Mouse (Mus musculus): ENCODE results near the gene Phkb. TPM values are rescaled to one million over a fixed set of nuclear protein-coding genes. Genes with fewer than 3 reads are reported as not detected.

Phkb gene
- polyA plus RNA-seq, 1 experiment from 2014 or later: 19.4 TPM

DNA sequence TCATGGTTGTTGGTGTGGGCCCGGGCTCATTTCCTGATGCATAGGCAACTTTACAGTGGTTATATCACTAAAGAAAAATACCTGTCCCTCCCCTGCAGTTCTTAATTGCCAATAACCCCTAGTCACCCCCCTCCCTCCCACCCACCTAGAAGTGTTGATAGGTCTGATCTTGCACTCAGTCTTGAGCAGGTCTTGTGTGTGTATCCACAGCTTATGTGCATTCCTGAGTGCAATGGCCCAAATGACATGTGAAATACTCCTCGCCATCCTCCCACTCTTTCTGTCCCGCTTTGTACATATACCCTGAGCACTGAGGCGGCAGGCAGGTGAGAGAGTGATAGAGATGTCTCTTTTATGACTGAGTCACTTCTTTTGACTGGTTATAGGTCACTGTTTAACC lies 119.1 kb downstream of the Phkb start:
- no peaks in the 10 kb centered on the region for H3K4me1 ChIP-seq
- no peak overlapping the region for H3K9ac ChIP-seq
- no peak overlapping the region for H3K4me3 ChIP-seq
- no peak for ATAC-seq
- no peak overlapping the region for H3K27ac ChIP-seq
- 81% methylated on average over 4 of the region's 4 CpGs for WGBS (ENCODE audit: insufficient replicate concordance)
- no peaks in the 10 kb centered on the region for H3K9me3 ChIP-seq (replicated peaks)
- H3K4me2 ChIP-seq: no peak overlapping the region
- 0 out of 2 replicates have a peak, but pooled peaks cover 11% of the 10 kb centered on the region for H3K36me3 ChIP-seq
- H3K27me3 ChIP-seq (replicated peaks): no peaks in the 10 kb centered on the region

- Histone ChIP-seq H3K27ac (no peak overlapping the region), H3K4me3 (no peak overlapping the region), H3K4me2 (no peak overlapping the region), H3K9me3 (replicated peaks) (no peaks in the 10 kb centered on the region), H3K36me3 (peaks cover 9% of the 10 kb centered on the region; the same call in 1 of the 2 replicates), H3K9ac (no peak overlapping the region), H3K4me1 (no peaks in the 10 kb centered on the region), H3K27me3 (replicated peaks) (no peaks in the 10 kb centered on the region)
- WGBS (ENCODE audit: insufficient replicate concordance): 85% methylated on average over 4 of the region's 4 CpGs
- no peak for ATAC-seq
Observed at GRCm38 (mm10) chr8:85977588-85978077, 136.9 kb downstream of the Phkb start.

GRCm38 (mm10) chr8:85992911-85993310 lies 152.2 kb downstream of the Phkb start:
- no peak for ATAC-seq
- H3K4me2 ChIP-seq: no peak overlapping the region
- no peak overlapping the region for H3K27ac ChIP-seq
- H3K4me1 ChIP-seq: 0 out of 2 replicates have a peak, but pooled peaks cover 3% of the 10 kb centered on the region
- H3K9ac ChIP-seq: no peak overlapping the region
- no peaks in the 10 kb centered on the region for H3K36me3 ChIP-seq
- H3K4me3 ChIP-seq: no peak overlapping the region
- H3K9me3 ChIP-seq (replicated peaks): no peaks in the 10 kb centered on the region
- WGBS (ENCODE audit: insufficient replicate concordance): 47% methylated on average over 1 of the region's 1 CpGs
- H3K27me3 ChIP-seq (replicated peaks): no peaks in the 10 kb centered on the region

DNA sequence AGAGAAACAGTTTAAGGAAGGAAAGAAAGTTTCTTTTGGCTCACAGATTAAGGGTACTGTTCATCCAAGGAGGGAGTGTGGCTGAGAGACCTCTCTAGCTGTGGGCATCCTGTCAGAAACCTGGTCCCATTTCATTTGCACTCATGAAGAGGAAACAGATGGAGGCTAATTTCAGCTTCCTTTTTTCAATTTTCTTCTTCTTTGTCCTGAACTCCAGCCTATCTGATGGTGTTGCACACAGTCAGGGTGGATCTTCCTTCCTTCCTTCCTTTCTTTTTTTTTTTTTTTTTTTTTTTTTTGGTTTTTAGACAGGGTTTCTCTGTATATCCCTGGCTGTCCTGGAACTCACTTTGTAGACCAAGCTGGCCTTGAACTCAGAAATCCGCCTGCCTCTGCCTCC lies 152.9 kb downstream of the Phkb start:
- WGBS (ENCODE audit: insufficient replicate concordance): 65% methylated on average over 1 of the region's 1 CpGs
- Histone ChIP-seq H3K4me2 (no peak overlapping the region), H3K9me3 (replicated peaks) (no peaks in the 10 kb centered on the region), H3K9ac (no peak overlapping the region), H3K36me3 (no peaks in the 10 kb centered on the region), H3K27me3 (replicated peaks) (no peaks in the 10 kb centered on the region), H3K4me1 (0 out of 2 replicates have a peak, but pooled peaks cover 3% of the 10 kb centered on the region), H3K27ac (no peak overlapping the region), H3K4me3 (no peak overlapping the region)
- no peak for ATAC-seq

DNA sequence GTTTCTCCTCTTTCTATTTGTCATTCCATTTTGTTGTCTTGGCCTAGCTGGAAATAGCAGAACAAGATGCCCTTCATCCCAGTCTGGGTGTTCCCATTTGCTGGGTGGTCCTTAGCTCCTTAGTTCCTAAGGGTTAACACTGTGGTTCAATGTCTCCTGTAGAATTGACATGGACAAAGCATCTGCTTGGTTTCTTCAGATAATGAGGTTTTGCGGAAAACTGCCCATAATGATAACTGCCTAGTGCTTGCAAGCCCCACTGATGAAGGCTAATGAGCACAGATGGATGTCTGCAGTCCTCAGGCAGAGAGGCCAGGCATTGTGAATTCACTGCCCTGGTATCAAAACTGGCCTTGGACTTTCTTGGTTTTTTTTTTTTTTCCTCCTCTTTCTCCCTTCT lies 155.2 kb downstream of the Phkb start:
- ATAC-seq: no peak
- H3K4me2 ChIP-seq: no peak overlapping the region
- 65% methylated on average over 1 of the region's 1 CpGs for WGBS (ENCODE audit: insufficient replicate concordance)
- H3K36me3 ChIP-seq: no peaks in the 10 kb centered on the region
- no peak overlapping the region for H3K27ac ChIP-seq
- no peak overlapping the region for H3K4me3 ChIP-seq
- 0 out of 2 replicates have a peak, but pooled peaks cover 3% of the 10 kb centered on the region for H3K4me1 ChIP-seq
- no peaks in the 10 kb centered on the region for H3K27me3 ChIP-seq (replicated peaks)
- H3K9ac ChIP-seq: no peak overlapping the region
- no peaks in the 10 kb centered on the region for H3K9me3 ChIP-seq (replicated peaks)

- Histone ChIP-seq H3K4me3 (no peak overlapping the region), H3K9me3 (replicated peaks) (no peaks in the 10 kb centered on the region), H3K36me3 (no peaks in the 10 kb centered on the region), H3K27ac (no peak overlapping the region), H3K27me3 (replicated peaks) (no peaks in the 10 kb centered on the region), H3K9ac (no peak overlapping the region), H3K4me2 (no peak overlapping the region), H3K4me1 (no peaks in the 10 kb centered on the region)
- ATAC-seq: no peak
Observed at GRCm38 (mm10) chr8:86006485-86006884, 165.7 kb downstream of the Phkb start.

GRCm38 (mm10) chr8:86016806-86017205 lies 176.0 kb downstream of the Phkb start:
- Histone ChIP-seq H3K4me3 (no peak overlapping the region), H3K4me2 (no peak overlapping the region), H3K36me3 (peaks cover 4% of the 10 kb centered on the region), H3K9ac (no peak overlapping the region), H3K4me1 (no peaks in the 10 kb centered on the region), H3K9me3 (replicated peaks) (no peaks in the 10 kb centered on the region), H3K27ac (no peak overlapping the region), H3K27me3 (replicated peaks) (no peaks in the 10 kb centered on the region)
- WGBS (ENCODE audit: insufficient replicate concordance): 86% methylated on average over 2 of the region's 2 CpGs
- no peak for ATAC-seq

DNA sequence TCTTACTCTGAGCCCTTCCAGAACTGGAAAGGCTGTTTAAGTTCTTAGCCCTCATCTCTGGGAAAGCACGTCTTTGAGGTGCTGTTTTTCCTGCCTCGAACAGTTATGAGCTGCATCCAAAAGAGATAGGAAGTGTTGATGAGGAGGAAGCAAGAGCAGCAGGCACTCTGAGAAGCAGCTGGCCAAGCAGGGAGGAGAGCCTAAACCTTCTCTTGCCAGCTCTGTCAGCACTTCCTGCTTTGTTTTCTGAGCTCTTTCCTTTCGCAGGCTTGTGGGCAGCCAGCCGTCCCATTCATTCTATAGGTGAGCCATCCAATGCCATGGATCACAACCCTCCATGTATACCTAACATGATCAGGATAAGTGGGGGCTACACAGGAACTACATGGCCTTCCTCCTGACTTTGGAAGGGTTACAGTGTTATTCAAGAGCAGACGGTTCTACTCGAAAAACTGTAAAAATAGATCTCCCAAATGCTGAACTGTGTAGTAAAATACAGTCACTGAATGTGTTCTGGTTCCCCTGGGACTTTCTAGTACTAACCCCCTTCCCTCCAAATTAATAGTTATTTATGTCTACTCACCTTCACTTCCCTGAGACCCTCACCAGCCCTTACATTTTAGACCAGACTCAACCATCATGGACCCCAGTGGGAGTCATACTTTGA lies 188.0 kb downstream of the Phkb start:
- Histone ChIP-seq H3K27me3 (replicated peaks) (no peaks in the 10 kb centered on the region), H3K9me3 (replicated peaks) (no peaks in the 10 kb centered on the region), H3K27ac (no peak overlapping the region), H3K9ac (no peak overlapping the region), H3K4me1 (no peaks in the 10 kb centered on the region), H3K4me2 (no peak overlapping the region), H3K4me3 (no peak overlapping the region), H3K36me3 (peaks cover 12% of the 10 kb centered on the region)
- ATAC-seq: no peak
- WGBS (ENCODE audit: insufficient replicate concordance): 56% methylated on average over 6 of the region's 6 CpGs

DNA sequence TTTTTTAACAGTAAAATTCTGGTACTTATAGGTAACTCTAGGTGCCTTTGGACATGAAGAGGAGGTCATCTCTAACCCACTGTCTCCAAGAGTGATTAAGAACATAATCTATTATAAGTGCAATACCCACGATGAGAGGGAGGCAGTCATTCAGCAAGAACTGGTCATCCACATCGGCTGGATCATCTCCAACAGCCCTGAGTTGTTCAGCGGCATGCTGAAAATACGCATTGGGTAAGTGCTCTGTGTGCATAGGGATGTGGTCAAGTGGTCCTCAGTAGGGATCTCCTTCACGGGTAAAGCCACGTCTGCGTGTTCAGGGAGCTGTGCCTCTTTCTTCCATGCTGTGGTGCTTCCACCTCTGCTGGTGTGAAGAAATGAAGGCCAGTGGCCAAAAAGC lies 188.7 kb downstream of the Phkb start:
- Histone ChIP-seq H3K4me3 (no peak overlapping the region), H3K36me3 (peaks cover 12% of the 10 kb centered on the region), H3K9ac (no peak overlapping the region), H3K9me3 (replicated peaks) (no peaks in the 10 kb centered on the region), H3K4me1 (no peaks in the 10 kb centered on the region), H3K4me2 (no peak overlapping the region), H3K27ac (no peak overlapping the region), H3K27me3 (replicated peaks) (no peaks in the 10 kb centered on the region)
- ATAC-seq: no peak
- WGBS (ENCODE audit: insufficient replicate concordance): 86% methylated on average over 7 of the region's 7 CpGs

DNA sequence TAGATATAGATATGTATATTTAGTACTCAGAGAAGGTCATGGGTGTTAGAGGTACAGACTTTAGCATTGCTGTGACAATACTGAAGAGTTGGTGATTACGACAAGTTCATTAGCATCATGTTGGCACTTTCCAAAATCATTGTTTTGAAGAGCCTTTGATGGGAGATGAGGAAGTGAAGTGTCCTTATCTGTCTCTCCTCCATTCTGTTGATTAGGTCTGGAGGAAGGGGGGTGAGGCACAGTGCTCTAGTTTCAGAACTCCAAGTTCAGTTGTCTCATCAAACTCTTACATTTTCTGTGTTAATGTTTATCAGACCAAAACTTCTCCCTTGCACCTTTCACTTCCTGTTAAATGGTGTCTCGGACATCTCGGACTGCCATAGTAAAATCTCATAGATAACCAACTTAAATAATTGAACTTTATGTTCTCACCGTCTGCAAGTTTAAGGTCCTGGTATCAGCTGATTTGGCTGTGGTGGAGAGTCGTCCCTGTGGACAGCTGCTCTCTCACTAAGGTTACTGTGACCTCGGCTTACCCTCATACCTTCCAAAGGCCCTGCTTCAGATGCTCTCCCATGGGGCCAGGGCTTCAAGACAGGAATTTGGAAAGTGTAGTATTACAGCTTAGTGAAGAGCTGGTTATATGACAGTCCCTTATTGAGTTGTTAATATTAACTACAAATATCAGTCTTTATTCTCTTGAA lies 194.1 kb downstream of the Phkb start:
- H3K4me2 ChIP-seq: no peak overlapping the region
- 68% methylated on average over 6 of the region's 6 CpGs for WGBS (ENCODE audit: insufficient replicate concordance)
- ATAC-seq: no peak

GRCm38 (mm10) chr8:86035371-86035770 lies 194.6 kb downstream of the Phkb start:
- H3K27me3 ChIP-seq (replicated peaks): no peaks in the 10 kb centered on the region
- peaks cover 11% of the 10 kb centered on the region for H3K36me3 ChIP-seq
- no peak for ATAC-seq
- no peak overlapping the region for H3K9ac ChIP-seq
- no peak overlapping the region for H3K4me2 ChIP-seq
- H3K9me3 ChIP-seq (replicated peaks): no peaks in the 10 kb centered on the region
- no peak overlapping the region for H3K4me3 ChIP-seq
- H3K4me1 ChIP-seq: no peaks in the 10 kb centered on the region
- 74% methylated on average over 4 of the region's 4 CpGs for WGBS (ENCODE audit: insufficient replicate concordance)
- H3K27ac ChIP-seq: no peak overlapping the region

More for the DNA sequence above, 194.1 kb downstream of the Phkb start:
- Histone ChIP-seq H3K27me3 (replicated peaks) (no peaks in the 10 kb centered on the region), H3K9me3 (replicated peaks) (no peaks in the 10 kb centered on the region), H3K27ac (no peak overlapping the region), H3K9ac (no peak overlapping the region), H3K36me3 (peaks cover 11% of the 10 kb centered on the region), H3K4me3 (no peak overlapping the region), H3K4me1 (no peaks in the 10 kb centered on the region)

- H3K9me3 ChIP-seq (replicated peaks): no peaks in the 10 kb centered on the region
- H3K9ac ChIP-seq: no peak overlapping the region
- 74% methylated on average over 3 of the region's 3 CpGs for WGBS (ENCODE audit: insufficient replicate concordance)
- no peaks in the 10 kb centered on the region for H3K27me3 ChIP-seq (replicated peaks)
- H3K36me3 ChIP-seq: peaks cover 5% of the 10 kb centered on the region; the same call in 1 of the 2 replicates
- H3K4me3 ChIP-seq: no peak overlapping the region
- no peak overlapping the region for H3K4me2 ChIP-seq
- H3K27ac ChIP-seq: no peak overlapping the region
- no peak for ATAC-seq
- no peaks in the 10 kb centered on the region for H3K4me1 ChIP-seq
Observed at GRCm38 (mm10) chr8:86038462-86038861, 197.7 kb downstream of the Phkb start.
